Mouse (Mus musculus) E14TG2a.4 (cell line): Measurements from ENCODE around the gene Slc35e3.

Experiments used
- CTCF ChIP-seq: conservative IDR thresholded peaks from 2 replicates; pipeline ENCODE4 v1.5.1; 2014; ENCODE audit warnings: low read length
- NANOG ChIP-seq: IDR thresholded peaks from 2 replicates; pipeline ENCODE4 v1.6.1; 2014; ENCODE audit warnings: borderline replicate concordance, low read length, mixed read lengths
- POU5F1 ChIP-seq: IDR thresholded peaks from 2 replicates; pipeline ENCODE4 v1.6.1; 2014; ENCODE audit warnings: low read length, borderline replicate concordance

DNA sequence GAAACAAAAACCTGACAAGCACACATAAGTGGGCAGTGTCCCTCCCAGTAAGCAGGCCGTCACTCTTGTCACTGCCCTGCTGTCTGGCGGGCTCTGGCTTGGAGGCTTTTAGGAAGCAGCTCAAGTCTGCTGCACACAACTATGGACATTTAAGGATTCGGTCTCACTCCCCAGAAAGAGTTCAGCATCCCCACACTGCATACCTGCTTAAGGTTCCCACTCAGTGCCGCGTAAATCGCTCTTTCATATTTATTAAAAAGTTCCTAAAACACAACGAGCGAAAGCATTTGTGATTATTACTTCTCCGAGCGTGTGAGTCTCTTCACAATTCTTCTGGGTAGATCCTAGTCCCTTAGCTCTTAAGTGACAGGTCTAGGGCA, 25.0 kb upstream of the Slc35e3 start:
- TF ChIP-seq CTCF, result no peak
- TF ChIP-seq NANOG, result no peak
- TF ChIP-seq POU5F1, result no peak
